Mouse (Mus musculus) left cerebral cortex, adult 18-20 months (tissue): ENCODE measurements around the gene Efr3b. TPM values are rescaled to one million over a fixed set of nuclear protein-coding genes. Genes with fewer than 3 reads are reported as not detected.
"Not testable (repeated sequence)": the region's sequence is repeated elsewhere in the genome, so short reads cannot be mapped to it uniquely, and the experiment has no call there.

Experiments used
- DNase-seq, 2 experiments: peaks; one replicate each; pipeline ENCODE4 v3.0.0; 2021 to 2022; ENCODE audit warnings: low spot score in 2 of 2, mixed read lengths in 1 of 2
- total RNA-seq, 2 experiments: library from RNA; stranded (reverse); gene quantifications; 2 replicates each; pipeline ENCODE4 v1.2.3; 2021

The Efr3b gene
- total RNA-seq, 2 experiments from 2014 or later = 110 to 114 TPM

- peak; percentile 85 to 91 for DNase-seq
These were observed 55.0 kb downstream of the Efr3b start for GRCm38 (mm10) chr12:3983736-3984135.

GRCm38 (mm10) chr12:3982257-3982656 is 56.5 kb downstream of the Efr3b start:
- DNase-seq = peak; percentile 52 to 70

- DNase-seq = peak; percentile 71
These were observed 57.2 kb downstream of the Efr3b start for GRCm38 (mm10) chr12:3981350-3982131.

- DNase-seq = no peak
These were observed 57.7 kb downstream of the Efr3b start for GRCm38 (mm10) chr12:3980991-3981349.

- DNase-seq = not testable (repeated sequence)
These were observed 65.5 kb downstream of the Efr3b start for GRCm38 (mm10) chr12:3973169-3973568.

- no peak for DNase-seq
These were observed 70.3 kb downstream of the Efr3b start for GRCm38 (mm10) chr12:3968380-3968779.

- DNase-seq = no peak
These were observed 71.5 kb downstream of the Efr3b start for GRCm38 (mm10) chr12:3967196-3967595.

GRCm38 (mm10) chr12:3960553-3960952 is 78.2 kb downstream of the Efr3b start:
- DNase-seq = no peak

GRCm38 (mm10) chr12:3959791-3960543 is 78.7 kb downstream of the Efr3b start:
- peak; percentile 81 to 86 for DNase-seq

- DNase-seq = no peak
These were observed 82.4 kb downstream of the Efr3b start for GRCm38 (mm10) chr12:3956351-3956750.

GRCm38 (mm10) chr12:3955371-3955770 is 83.3 kb downstream of the Efr3b start:
- DNase-seq = no peak

- no peak for DNase-seq
These were observed 84.1 kb downstream of the Efr3b start, which contains the start of gene Pomc for GRCm38 (mm10) chr12:3954651-3955050. Gene Pomc, plus strand, starts transcription at chr12:3954951.

GRCm38 (mm10) chr12:3947503-3947902 is 91.2 kb downstream of the Efr3b start:
- DNase-seq = no peak

GRCm38 (mm10) chr12:3944454-3945073 is 94.2 kb downstream of the Efr3b start:
- DNase-seq = no peak

GRCm38 (mm10) chr12:3942026-3942425 is 96.7 kb downstream of the Efr3b start:
- DNase-seq = no peak

- DNase-seq = peak in 1 of 2 experiments; percentile 40
These were observed 108.4 kb downstream of the Efr3b start for GRCm38 (mm10) chr12:3930090-3930865.

- peak in 1 of 2 experiments; percentile 50 for DNase-seq
These were observed 109.9 kb downstream of the Efr3b start for GRCm38 (mm10) chr12:3928841-3929240.

GRCm38 (mm10) chr12:3926127-3926526 is 112.6 kb downstream of the Efr3b start:
- peak; percentile 64 to 86 for DNase-seq

GRCm38 (mm10) chr12:3919423-3919822 is 119.3 kb downstream of the Efr3b start:
- DNase-seq = no peak

- DNase-seq = no peak
These were observed 120.1 kb downstream of the Efr3b start for GRCm38 (mm10) chr12:3918577-3918976.
